8 mouse cellular contexts compared by ENCODE assay signal in the genomic region with DNA sequence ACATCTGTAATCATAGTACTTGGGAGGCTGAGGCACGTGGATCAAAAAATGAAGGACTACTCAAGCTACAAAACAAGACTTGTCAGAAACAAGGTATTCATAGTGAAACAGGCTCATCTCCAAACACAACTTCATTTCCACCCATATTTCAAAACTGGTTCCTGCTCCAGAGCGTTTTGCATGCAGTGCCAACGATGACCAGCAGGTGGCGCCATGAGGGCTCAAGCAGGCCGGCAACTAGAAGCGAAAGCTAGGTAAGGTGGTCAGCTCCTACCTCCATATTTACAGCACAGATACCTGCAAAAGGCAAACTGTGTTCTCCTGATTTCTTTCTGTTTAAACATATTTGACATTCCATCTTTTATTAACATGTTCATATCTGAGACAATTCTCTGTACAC. TPM values are rescaled to one million over a fixed set of nuclear protein-coding genes. Genes with fewer than 3 reads are reported as not detected.
DNase-seq lines count a peak whose midpoint lies in the region; ATAC-seq and TF ChIP-seq lines count a peak whose summit lies in the region.

No protein-coding gene starts in this region.

- no peak for TF ChIP-seq POLR2A in liver, adult 2 months (IDR thresholded peaks at IDR 0.05; ENCODE audit: extremely low read depth, insufficient read depth, low read length)

- 8% methylated on average over 6 of the region's 6 CpGs for WGBS in midbrain, embryonic 10.5 days
- 6% methylated on average over 6 of the region's 6 CpGs for WGBS in midbrain, embryonic 15.5 days
- WGBS in liver, adult 2 months, result 5% methylated on average over 6 of the region's 6 CpGs

- no peaks in the 10 kb centered on the region for H3K79me2 ChIP-seq in liver, adult 2 months (ENCODE audit: control insufficient read depth, insufficient read depth, low read length)

- no peak overlapping the region for H3K4me3 ChIP-seq in midbrain, embryonic 10.5 days
- H3K4me3 ChIP-seq in midbrain, embryonic 15.5 days, result no peak overlapping the region
- H3K4me3 ChIP-seq in liver, adult 2 months (ENCODE audit: insufficient read depth, low read depth, low read length), result no peak overlapping the region; the same call in 1 of the 2 replicates

- peak; percentile 84 for DNase-seq in midbrain, embryonic 10.5 days (ENCODE audit: low spot score)
- DNase-seq in c-Kit-positive CD71-positive TER-119-positive erythroid progenitor cells, embryonic 14.5 days (ENCODE audit: low spot score), result peak; percentile 56
- peak; percentile 64 to 88 for DNase-seq in kidney, adult 8-10 months
- DNase-seq in liver, adult 2 months (ENCODE audit: extremely low read depth, low read depth, low spot score), result peak; percentile 47
- peak; percentile 88 for DNase-seq in ovary, postnatal 14 days (ENCODE audit: low spot score)
- DNase-seq in thymus, postnatal 14 days, result peak; percentile 85

- H3K4me2 ChIP-seq in midbrain, embryonic 15.5 days, result no peak overlapping the region

- no peaks in the 10 kb centered on the region for H3K27me3 ChIP-seq in midbrain, embryonic 10.5 days (ENCODE audit: low read depth, poor library complexity, severe bottlenecking)
- H3K27me3 ChIP-seq in midbrain, embryonic 15.5 days (replicated peaks), result no peaks in the 10 kb centered on the region; the same call in 1 of the 2 replicates
- H3K27me3 ChIP-seq in liver, adult 2 months (ENCODE audit: control insufficient read depth, insufficient read depth, low read length), result no peaks in the 10 kb centered on the region

- no peak overlapping the region for H3K9ac ChIP-seq in midbrain, embryonic 15.5 days
- H3K9ac ChIP-seq in liver, adult 2 months (ENCODE audit: low read depth, low read length), result no peak overlapping the region

- TF ChIP-seq CTCF in liver, adult 2 months (IDR thresholded peaks at IDR 0.05; ENCODE audit: low read depth, low read length), result peak; percentile 99

- no peak for ATAC-seq in midbrain, embryonic 15.5 days (replicated peaks)
- peak; percentile 72 for ATAC-seq in frontal cortex, adult (ENCODE audit: low TSS enrichment)

- peaks cover 10% of the 10 kb centered on the region for H3K4me1 ChIP-seq in midbrain, embryonic 10.5 days
- peaks cover 4% of the 10 kb centered on the region; the same call in 1 of the 2 replicates for H3K4me1 ChIP-seq in midbrain, embryonic 15.5 days
- peaks cover 9% of the 10 kb centered on the region for H3K4me1 ChIP-seq in liver, adult 2 months (ENCODE audit: control insufficient read depth, insufficient read depth, low read length)

- no peak overlapping the region for H3K27ac ChIP-seq in midbrain, embryonic 10.5 days (replicated peaks)
- no peak overlapping the region for H3K27ac ChIP-seq in midbrain, embryonic 15.5 days
- H3K27ac ChIP-seq in liver, adult 2 months (replicated peaks; ENCODE audit: insufficient read depth, low read depth, low read length), result no peak overlapping the region

- H3K36me3 ChIP-seq in midbrain, embryonic 10.5 days, result no peaks in the 10 kb centered on the region
- H3K36me3 ChIP-seq in midbrain, embryonic 15.5 days (replicated peaks), result no peaks in the 10 kb centered on the region
- no peaks in the 10 kb centered on the region for H3K36me3 ChIP-seq in liver, adult 2 months (ENCODE audit: control insufficient read depth, insufficient read depth, low read length)

- H3K9me3 ChIP-seq in midbrain, embryonic 10.5 days (replicated peaks), result no peaks in the 10 kb centered on the region
- no peaks in the 10 kb centered on the region for H3K9me3 ChIP-seq in midbrain, embryonic 15.5 days

RNA-seq across cellular contexts. Expression of a gene that starts 22.9 kb away (rescaled TPM):
- 13.2 and 15.3 TPM in 2 replicates for polyA plus RNA-seq in midbrain, embryonic 10.5 days (2016; fragmentation: Nextera tagmentation; extraction: Ambion mirVana)
- polyA plus RNA-seq in midbrain, embryonic 15.5 days (2015; fragmentation: Nextera tagmentation; extraction: Ambion mirVana), result 18.1 and 18.6 TPM in 2 replicates
- 17.1 and 22.6 TPM in 2 replicates for total RNA-seq in liver, adult 2 months (2014; rRNA removed)
- polyA plus RNA-seq in liver, adult 2 months (2012; rRNA removed), result 13.3 and 16.1 TPM in 2 replicates

RNA-seq across cellular contexts. Expression of a gene that starts 48.4 kb away (rescaled TPM):
- polyA plus RNA-seq in midbrain, embryonic 10.5 days (2016; fragmentation: Nextera tagmentation; extraction: Ambion mirVana), result 95.4 and 137 TPM in 2 replicates
- 44.2 and 61.8 TPM in 2 replicates for polyA plus RNA-seq in midbrain, embryonic 15.5 days (2015; fragmentation: Nextera tagmentation; extraction: Ambion mirVana)
- under 0.01 and 0.13 TPM in 2 replicates for total RNA-seq in liver, adult 2 months (2014; rRNA removed)
- not detected in 2 replicates for polyA plus RNA-seq in liver, adult 2 months (2012; rRNA removed)

Comparison
In these comparisons a context has a peak if more than half of its experiments do, and no peak if none do; other contexts are left out.
1. RNA of a gene that starts 48.4 kb away (polyA plus RNA-seq): 95.4 to 137 TPM in midbrain, embryonic 10.5 days and 44.2 to 61.8 TPM in midbrain, embryonic 15.5 days; not detected in liver, adult 2 months; every median in the first group is over 10 times any median in the second.
2. Peak in every context shown above with its lines, with median percentiles within 50 percentile points of each other: DNase-seq.